In the genomic region with DNA sequence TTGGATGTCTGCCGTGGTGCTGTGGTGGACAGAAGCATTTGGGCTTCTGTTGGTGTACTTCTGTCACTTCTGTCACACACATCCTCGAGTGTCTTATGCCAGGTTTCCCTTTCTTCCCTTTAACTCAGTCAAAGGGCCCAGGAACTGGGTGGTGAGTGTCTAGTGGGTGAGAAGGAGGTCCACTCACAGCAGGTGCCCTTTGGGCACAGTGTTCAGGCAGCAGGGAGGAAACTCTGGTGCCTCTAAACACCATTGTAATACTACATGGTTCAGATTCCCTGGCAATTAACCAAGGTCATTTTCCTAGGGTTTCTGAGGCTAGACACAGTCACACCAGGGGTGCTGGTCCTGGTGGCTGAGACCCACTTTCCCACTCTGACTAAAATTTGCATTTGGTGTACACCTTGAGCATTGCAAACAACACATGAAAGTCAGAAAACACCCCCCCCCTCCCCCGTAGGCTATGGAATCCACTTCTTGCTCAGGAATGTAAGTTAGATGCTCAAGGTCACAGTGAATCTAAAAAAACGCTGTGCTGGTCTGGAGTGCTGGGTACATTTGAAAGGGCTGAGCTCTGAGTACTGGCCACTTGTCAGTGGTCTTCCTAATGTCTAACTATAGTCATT, we compare ENCODE assay signal across 23 mouse cellular contexts. TPM values are rescaled to one million over a fixed set of nuclear protein-coding genes. Genes with fewer than 3 reads are reported as not detected.
"Had no signal": no experiment of that assay in that cellular context is flagged by ENCODE, and none has a peak within 500 bp of the region (broad histone marks: within the 10 kb centered on the region; RNA-seq: fewer than 3 reads in every experiment).

No protein-coding gene starts in this region.

- H3K4me2 ChIP-seq: limb, embryonic 13.5 days; liver, embryonic 12.5 days; liver, embryonic 15.5 days; lung, embryonic 15.5 days; midbrain, embryonic 11.5 days; neural tube, embryonic 12.5 days; neural tube, embryonic 15.5 days; stomach, embryonic 15.5 days had no signal

- H3K9me3 ChIP-seq: limb, embryonic 10.5 days; limb, embryonic 13.5 days; liver, embryonic 12.5 days; liver, embryonic 15.5 days; lung, embryonic 15.5 days; neural tube, embryonic 12.5 days; neural tube, embryonic 15.5 days; stomach, embryonic 15.5 days had no signal

- H3K36me3 ChIP-seq: limb, embryonic 10.5 days; limb, embryonic 13.5 days; liver, embryonic 12.5 days; liver, embryonic 15.5 days; lung, embryonic 15.5 days; neural tube, embryonic 12.5 days; neural tube, embryonic 15.5 days; stomach, embryonic 15.5 days had no signal

- DNase-seq: kidney, adult 9 months; kidney, postnatal 36 days; liver; lung, adult 18-20 months; lung, postnatal 14 days; lung, postnatal 4 days; midbrain, embryonic 14.5 days; right cerebral cortex, adult 18-20 months; right cerebral cortex, postnatal 14 days; right cerebral cortex, postnatal 4 days; thymus, adult 18-20 months; thymus, postnatal 36 days had no signal

- H3K9ac ChIP-seq: limb, embryonic 13.5 days; liver, embryonic 12.5 days; liver, embryonic 15.5 days; lung, embryonic 15.5 days; neural tube, embryonic 12.5 days; neural tube, embryonic 15.5 days; stomach, embryonic 15.5 days had no signal

- ATAC-seq: liver, embryonic 12.5 days had no signal

- H3K4me1 ChIP-seq: stomach, embryonic 15.5 days had no signal

- H3K27ac ChIP-seq: limb, embryonic 10.5 days; limb, embryonic 13.5 days; liver, embryonic 12.5 days; liver, embryonic 15.5 days; lung, embryonic 15.5 days; neural tube, embryonic 12.5 days; neural tube, embryonic 15.5 days; stomach, embryonic 15.5 days had no signal

- H3K4me3 ChIP-seq: limb, embryonic 10.5 days; limb, embryonic 13.5 days; liver, embryonic 12.5 days; liver, embryonic 15.5 days; lung, embryonic 15.5 days; neural tube, embryonic 12.5 days; neural tube, embryonic 15.5 days; stomach, embryonic 15.5 days had no signal

- H3K27me3 ChIP-seq: limb, embryonic 13.5 days; neural tube, embryonic 12.5 days; neural tube, embryonic 15.5 days; stomach, embryonic 15.5 days had no signal

RNA-seq across cellular contexts. Expression of gene Rnf182, which starts 4.2 kb away (rescaled TPM):
- total RNA-seq: megakaryocyte progenitor cell, adult 5-6 weeks; megakaryocyte-erythroid progenitor cell, adult 5-6 weeks had no signal
- polyA plus RNA-seq: liver, embryonic 15.5 days had no signal
